Mouse (Mus musculus) adrenal gland, postnatal 4 days (tissue): ENCODE measurements around the gene Siglec1. TPM values are rescaled to one million over a fixed set of nuclear protein-coding genes. Genes with fewer than 3 reads are reported as not detected.
"Not testable (repeated sequence)": the region's sequence is repeated elsewhere in the genome, so short reads cannot be mapped to it uniquely, and the experiment has no call there.

Experiments
- DNase-seq, 2 experiments: peaks; one replicate each; pipeline ENCODE4 v3.0.0; 2021 to 2022; ENCODE audit warnings: low spot score in 2 of 2, mixed read lengths in 2 of 2
- total RNA-seq, 2 experiments: library from RNA; stranded (reverse); gene quantifications; 2 replicates each; pipeline ENCODE4 v1.2.3; 2021

Siglec1 gene
- total RNA-seq, 2 experiments from 2014 or later, result 2.6 to 3.0 TPM

GRCm38 (mm10) chr2:131053851-131054645, 32.5 kb downstream of the Siglec1 start:
- DNase-seq, result no peak

- no peak for DNase-seq
These were observed 33.6 kb downstream of the Siglec1 start for GRCm38 (mm10) chr2:131052862-131053418.

- DNase-seq, result no peak
These were observed 34.5 kb downstream of the Siglec1 start for GRCm38 (mm10) chr2:131052043-131052442.

DNA sequence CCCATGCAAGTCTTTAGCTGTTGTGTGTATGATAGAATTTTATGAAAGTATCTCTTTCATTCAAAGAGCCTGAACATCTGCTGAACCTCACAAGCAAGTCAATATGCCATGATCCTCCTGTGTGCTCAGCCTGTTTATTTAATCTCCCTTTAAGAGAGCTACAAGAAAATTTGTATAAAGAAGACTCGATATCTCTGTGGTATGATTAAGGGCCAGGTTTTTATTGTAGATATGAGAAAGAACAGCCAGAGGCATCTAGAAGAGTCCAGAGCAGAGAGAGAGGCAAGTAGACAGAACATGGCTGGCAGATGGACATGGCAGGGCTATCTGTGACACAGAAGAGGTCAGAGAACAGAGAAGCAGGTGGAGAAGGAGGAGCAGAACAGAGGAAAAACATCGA, 40.5 kb downstream of the Siglec1 start:
- no peak for DNase-seq

DNA sequence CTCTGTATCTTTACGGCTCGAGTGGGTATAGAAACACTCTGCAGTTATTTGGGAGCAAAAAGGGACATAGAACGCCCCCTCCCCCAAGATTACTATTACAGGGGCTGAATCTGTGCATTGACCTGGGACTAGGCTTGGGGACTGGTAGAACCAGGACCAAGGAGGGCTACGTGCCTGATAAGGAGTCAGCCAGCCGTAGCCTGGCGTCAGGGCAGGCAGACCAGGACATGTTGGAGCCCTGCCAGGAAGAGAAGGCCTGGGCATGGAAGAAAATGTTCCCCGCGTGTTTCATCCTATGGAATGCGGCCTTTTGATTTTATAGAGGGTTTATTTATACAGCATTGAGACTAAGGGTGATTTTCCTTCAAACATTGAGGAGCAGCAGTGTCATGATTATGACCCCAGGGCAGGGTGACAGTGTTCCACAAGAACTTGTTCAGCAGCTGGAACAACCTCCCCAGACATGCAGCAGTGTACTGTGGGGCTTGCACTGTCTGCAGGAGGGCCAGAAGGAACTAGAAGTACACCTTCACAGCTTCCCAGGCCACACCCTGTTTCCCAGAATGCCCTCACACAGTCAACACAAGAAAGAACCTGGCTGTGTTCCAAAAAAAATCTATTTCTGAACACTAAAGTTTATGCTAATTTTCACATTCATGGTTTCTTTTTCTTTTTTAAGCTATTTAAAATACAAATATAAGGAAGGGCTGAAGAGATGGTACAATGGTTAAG, 41.4 kb downstream of the Siglec1 start:
- DNase-seq, result no peak

DNA sequence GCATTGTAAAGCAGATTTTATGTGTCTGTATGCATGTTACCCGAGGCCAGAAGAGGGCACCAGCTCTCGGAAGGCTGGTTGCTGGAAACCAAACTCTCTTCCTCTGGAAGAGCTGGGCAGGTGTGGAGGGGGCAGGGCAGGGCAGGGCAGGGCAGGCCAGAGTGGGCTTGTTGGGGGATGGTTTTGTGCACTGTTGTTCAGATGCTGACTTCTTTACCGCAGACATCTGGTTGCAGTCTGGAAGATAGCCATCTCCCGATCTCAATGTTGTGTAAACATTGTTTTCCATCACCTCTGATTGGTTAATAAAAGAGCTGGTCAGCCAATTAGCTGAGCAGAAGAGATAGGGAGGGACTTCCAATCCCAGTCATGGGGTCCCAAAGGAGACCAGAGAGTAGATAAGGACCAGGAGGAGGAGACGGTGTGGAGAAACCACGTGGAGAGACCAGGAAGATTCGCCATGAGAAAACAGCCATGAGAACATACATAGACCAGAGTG, 42.2 kb downstream of the Siglec1 start:
- DNase-seq, result no peak

GRCm38 (mm10) chr2:131042988-131043387, 43.6 kb downstream of the Siglec1 start, which contains the start of gene Gfra4:
Gfra4 (minus strand) TSS chr2:131043088.
- no peak for DNase-seq

DNA sequence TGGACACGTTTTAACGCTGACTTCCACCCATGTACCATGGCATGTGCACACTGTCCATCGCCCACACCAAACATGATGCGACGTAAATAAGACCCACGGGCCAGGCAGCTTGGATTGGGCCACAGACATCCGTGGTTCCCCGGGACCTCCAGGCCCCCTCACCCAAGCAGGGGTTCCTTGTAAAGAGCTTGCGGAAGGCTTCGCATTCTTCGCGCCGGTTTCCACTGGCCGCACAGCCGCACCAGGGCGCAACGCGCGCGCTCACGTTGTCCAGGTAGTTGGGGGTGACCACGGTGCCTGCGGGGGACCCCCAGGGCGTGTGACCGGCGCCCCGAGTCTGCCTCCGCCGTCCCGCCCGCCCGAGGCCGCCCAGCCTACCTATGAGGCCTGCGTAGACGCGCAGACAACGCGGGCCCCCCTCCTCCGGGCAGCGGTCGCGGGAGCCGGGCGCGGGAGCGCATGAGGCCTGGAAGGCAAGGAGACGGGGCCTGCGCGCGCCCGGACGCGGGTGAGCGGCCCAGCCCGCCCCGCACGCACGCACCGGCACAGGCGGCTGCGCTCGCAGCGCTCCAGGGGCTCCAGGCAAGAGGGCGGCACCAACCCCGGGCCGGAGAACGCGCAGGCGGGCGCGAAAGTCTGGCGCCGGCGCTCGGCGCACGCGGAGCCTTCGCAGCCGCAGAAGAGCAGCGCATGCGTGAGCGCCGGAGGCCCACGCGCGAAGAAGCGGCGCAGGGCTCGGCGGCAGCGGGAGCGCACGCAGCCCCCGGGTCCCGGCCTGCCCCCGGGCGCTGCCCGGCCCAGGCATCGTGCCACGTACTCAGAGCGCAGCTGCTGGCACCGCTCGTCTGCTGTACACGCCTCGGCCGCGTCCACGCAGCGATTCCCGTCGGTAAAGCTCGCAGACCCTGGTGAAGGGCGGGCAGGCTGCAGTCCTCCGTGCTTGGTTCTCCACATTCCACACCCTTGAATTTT, 45.4 kb downstream of the Siglec1 start:
- no peak for DNase-seq

DNA sequence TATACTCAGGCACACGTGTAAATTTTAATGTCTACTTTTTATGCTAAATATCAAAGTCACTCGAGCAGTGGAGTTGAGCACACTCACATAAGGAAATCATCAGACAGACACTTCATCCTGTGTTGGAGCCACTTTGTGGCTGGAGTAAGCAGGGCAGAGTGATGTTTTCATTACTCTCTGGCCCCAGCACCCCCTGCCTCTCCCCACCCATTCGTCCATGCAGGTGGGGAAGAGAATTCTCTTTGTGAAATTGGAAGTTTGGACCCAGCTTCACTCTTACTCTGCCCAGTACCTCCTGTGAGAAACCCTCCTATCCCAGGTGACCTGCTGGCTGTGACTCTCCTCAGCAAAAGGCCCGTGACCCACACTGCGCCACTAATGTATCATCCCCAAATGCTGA, 47.9 kb downstream of the Siglec1 start:
- DNase-seq, result no peak

- no peak for DNase-seq
These were observed 48.4 kb downstream of the Siglec1 start for GRCm38 (mm10) chr2:131038197-131038596.

GRCm38 (mm10) chr2:131037226-131037990, 49.2 kb downstream of the Siglec1 start:
- DNase-seq, result no peak

DNA sequence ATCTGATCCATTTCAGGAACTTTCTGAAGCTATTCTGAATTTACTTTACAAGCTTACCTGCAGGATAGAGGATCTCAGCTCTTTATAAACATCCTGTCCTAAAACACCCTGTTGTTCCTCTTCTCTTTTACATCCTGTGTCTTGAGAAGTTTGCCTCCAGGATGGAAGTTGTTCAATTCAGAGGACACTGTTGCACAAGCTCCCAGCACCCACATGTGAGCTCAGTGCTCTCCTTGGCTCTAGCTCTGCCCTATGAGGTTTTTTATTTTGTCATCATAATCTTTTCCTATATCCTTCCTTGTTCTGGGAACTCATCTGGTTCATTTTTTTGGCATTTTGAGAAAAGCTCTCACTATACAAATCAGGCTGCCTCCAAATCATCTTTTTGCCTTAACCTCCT, 49.8 kb downstream of the Siglec1 start:
- DNase-seq, result no peak

GRCm38 (mm10) chr2:131036343-131036742, 50.2 kb downstream of the Siglec1 start:
- DNase-seq, result no peak

DNA sequence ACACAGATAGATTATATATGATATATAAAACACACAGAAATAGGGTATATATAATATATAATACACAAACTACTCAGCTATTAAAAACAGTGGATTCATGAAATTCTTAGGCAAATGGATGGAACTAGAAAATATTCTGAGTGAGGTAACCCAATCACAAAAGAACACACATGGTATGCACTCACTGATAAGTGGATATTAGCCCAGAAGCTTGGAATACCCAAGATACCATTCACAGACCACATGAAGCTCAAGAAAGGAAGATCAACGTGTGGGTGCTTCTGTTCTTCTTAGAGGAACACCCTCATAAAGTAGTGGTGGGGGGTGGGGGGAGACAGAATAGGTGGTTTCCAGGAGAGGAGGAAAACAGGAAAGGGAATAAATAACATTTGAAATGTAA, 55.2 kb downstream of the Siglec1 start:
- not testable (repeated sequence) for DNase-seq

DNA sequence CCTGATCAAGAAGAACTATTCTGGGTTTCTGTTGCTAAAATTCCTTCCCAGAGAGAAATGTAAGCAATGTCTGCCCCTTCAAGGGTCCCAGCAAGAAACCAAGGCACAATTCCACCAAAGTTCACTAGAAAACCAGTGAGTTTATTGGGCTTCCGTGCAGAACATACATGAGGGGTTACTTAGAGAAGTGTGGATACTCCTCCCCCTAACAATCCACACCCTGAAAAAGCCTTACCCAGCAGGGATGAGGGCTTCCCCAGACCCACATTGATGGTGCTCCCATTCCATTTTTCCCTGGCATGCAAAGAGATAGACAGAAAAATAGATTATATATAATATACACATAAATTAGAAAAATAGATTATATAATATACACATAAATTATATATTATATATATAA, 55.6 kb downstream of the Siglec1 start:
- DNase-seq, result no peak

GRCm38 (mm10) chr2:131030561-131030960, 56.0 kb downstream of the Siglec1 start:
- no peak for DNase-seq

DNA sequence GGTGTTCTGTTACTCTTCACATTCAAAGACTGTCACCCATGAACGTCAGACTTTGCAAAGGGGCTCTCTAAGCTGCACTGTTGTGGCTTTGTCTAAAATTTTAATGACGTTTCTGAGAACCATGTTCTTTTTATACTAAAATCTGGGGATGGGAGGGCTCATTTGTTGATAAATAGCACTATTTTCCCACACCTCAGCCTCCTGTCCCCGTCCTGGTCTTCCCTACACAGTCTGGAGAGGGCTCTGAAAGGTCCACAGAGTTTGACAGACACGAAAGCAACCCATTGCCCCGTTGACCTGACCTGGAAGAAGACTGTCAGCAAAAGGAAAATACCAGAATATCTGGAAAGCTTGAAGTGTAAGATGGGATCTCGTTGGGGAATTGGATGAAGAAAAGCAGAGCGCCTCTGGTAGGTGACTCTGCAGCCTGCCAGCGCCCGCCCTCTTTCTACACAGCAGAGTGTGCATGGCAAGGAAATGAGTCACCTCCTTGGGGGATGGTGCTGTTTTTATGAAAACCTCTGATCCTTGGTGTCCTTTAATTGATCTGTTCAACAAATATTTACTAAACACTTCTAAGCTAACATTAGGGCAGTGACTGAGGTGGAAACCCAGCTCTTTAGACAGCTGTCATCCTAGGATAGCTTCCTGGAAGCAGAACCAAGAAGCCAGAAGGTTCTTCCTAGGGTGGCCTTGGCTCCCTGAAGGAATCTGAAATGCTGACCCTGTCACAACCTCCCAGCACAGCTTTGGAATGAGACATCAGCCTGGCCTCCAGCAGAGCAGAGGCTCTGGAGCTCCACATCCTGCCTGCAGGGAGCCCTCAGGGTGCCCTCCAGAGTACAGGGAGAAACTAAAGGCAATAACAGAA, 57.3 kb downstream of the Siglec1 start:
- no peak for DNase-seq

DNA sequence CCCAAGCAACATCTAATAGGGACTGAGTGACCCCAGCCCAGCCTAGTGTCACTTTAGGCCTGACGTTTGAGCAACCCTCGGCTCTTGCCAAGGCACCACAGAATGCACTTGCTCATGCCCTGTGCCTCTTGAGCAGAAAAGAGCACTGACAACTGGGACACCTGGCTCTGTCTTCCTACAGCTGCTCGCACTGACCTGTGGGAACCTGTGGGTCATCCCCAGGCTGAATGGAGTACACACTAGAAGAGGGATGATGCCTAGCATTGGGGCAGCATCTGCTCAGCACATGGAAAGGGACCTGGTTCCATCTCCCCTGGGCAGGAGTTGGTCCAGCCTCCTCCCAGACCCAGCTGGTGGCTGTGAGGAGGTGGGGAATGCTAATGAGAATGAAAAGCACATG, 59.6 kb downstream of the Siglec1 start:
- no peak for DNase-seq

DNA sequence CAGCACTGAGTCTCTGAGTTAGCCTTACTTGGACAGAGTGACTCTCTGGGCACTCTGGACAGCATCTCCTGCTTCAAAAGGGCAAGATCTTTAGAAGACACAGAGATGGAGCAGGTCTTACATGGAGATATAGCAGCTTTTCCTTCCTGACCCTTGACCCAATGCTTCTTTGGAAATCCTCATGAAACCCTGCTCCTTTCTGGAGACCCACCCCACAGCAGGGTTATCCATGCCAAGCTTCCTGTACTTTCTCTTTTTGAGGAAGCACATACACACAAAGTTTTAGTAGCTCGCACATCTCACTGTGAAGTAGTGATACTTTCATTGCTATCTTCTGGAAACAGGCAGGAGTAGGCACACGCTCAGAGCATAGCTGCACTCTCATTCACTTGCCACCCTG, 61.3 kb downstream of the Siglec1 start:
- no peak for DNase-seq
